Mouse (Mus musculus) c-Kit-positive CD71-negative TER-119-negative erythroid progenitor cells, embryonic 14.5 days (primary cell): ENCODE data around the gene Icam1.

ENCODE experiments used
- DNase-seq: peaks from one replicate; pipeline ENCODE4 v3.0.0-alpha.2; 2013; ENCODE audit warnings: low read depth

Gene Icam1

GRCm38 (mm10) chr9:21051578-21051977 is 35.8 kb downstream of the Icam1 start:
- DNase-seq: no peak

GRCm38 (mm10) chr9:21062928-21063327 is 47.1 kb downstream of the Icam1 start:
- DNase-seq: no peak

GRCm38 (mm10) chr9:21067006-21067684 is 51.4 kb downstream of the Icam1 start, which contains the start of gene Zglp1:
TSS of gene Zglp1 (minus strand) at chr9:21067093.
- no peak for DNase-seq

GRCm38 (mm10) chr9:21072641-21073040 is 56.9 kb downstream of the Icam1 start:
- no peak for DNase-seq

- peak; percentile 73 for DNase-seq
Measured at GRCm38 (mm10) chr9:21073044-21073840, 57.5 kb downstream of the Icam1 start, which contains the start of the genes Gm49373 and Fdx1l. TSS of gene Gm49373 (minus strand) at chr9:21073096. TSS of gene Fdx1l (minus strand) at chr9:21073614.

- DNase-seq: no peak
Measured at GRCm38 (mm10) chr9:21074173-21074572, 58.4 kb downstream of the Icam1 start.

- DNase-seq: no peak
Measured at GRCm38 (mm10) chr9:21075625-21076024, 59.8 kb downstream of the Icam1 start.
